In the genomic region with DNA sequence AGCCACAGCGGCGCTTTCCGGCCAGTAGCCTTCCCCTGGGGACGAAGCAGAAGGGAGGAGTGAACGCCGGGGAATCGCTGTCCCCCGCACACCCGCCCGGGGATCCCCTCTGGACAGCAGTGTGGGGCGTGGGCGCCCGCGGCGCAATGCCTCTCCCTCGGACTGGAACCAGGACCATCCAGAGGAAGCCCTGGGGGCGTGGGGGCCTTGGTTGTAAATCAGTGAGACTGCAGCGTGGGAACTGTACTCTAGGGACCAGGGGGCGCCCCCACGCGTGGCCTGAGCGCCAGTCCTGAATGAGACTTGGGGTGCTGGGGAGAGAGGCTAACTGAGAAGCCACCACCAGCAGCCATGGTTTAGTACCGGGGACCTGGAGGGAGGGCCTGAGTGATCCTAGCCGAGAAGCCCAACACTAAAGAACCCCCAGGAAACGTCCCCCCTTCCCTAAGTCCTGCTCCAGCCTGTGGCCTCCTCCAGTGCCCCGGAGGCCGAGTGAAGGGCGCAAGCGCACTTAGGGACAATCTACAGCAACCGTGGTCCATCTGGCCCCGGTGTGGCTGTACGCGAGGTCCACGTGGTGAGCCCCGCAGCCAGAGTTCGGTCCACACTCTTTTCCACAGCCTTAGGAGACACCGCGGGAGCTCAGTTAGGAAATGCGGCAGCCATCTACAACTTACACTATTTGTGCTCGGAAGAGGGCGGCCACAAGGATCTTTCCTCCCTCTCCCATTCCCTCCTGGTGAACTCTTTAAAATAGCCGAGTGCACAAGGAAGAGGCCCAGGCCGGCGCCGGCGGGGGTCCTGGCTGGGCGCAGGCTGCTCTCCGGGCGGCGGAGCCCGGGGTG, we compare ENCODE assay signal across 8 mouse cellular contexts. TPM values are rescaled to one million over a fixed set of nuclear protein-coding genes. Genes with fewer than 3 reads are reported as not detected.
DNase-seq lines count a peak whose midpoint lies in the region; ATAC-seq and TF ChIP-seq lines count a peak whose summit lies in the region.

No protein-coding gene starts in this region.

- intact Hi-C loops in gastrocnemius, postnatal 14 days (cut with DNase I; ENCODE audit: low total_unique reads), result no loop called here

- no peaks in the 10 kb centered on the region for H3K27me3 ChIP-seq in intestine, embryonic 14.5 days (replicated peaks; ENCODE audit: control insufficient read depth, insufficient read depth, low read length)
- peaks cover 4% of the 10 kb centered on the region for H3K27me3 ChIP-seq in liver, embryonic 12.5 days (replicated peaks)
- no peaks in the 10 kb centered on the region for H3K27me3 ChIP-seq in stomach, postnatal 0 days (ENCODE audit: control insufficient read depth, insufficient read depth, low read length)

- no peaks in the 10 kb centered on the region for H3K9me3 ChIP-seq in intestine, embryonic 14.5 days (ENCODE audit: control insufficient read depth, low read length)
- no peaks in the 10 kb centered on the region for H3K9me3 ChIP-seq in liver, embryonic 12.5 days (replicated peaks)
- H3K9me3 ChIP-seq in stomach, postnatal 0 days (ENCODE audit: control insufficient read depth, low read length), result no peaks in the 10 kb centered on the region

- TF ChIP-seq CTCF in layer of hippocampus, adult 2 months (conservative IDR thresholded peaks at IDR 0.05), result 0 out of 2 replicates have a peak, but pooled peaks have one; percentile 12
- peak; percentile 24; the same call in 1 of the 2 replicates for TF ChIP-seq CTCF in stomach, postnatal 0 days (IDR thresholded peaks at IDR 0.05; ENCODE audit: low read depth)

- H3K9ac ChIP-seq in intestine, embryonic 14.5 days (ENCODE audit: low read length), result peak overlapping the region; percentile 100
- peak overlapping the region; percentile 89 for H3K9ac ChIP-seq in liver, embryonic 12.5 days
- H3K9ac ChIP-seq in stomach, postnatal 0 days (ENCODE audit: low read length), result peak overlapping the region; percentile 93

- TF ChIP-seq EP300 in stomach, postnatal 0 days (optimal IDR thresholded peaks at IDR 0.05), result no peak

- under 1% methylated on average over 50 of the region's 51 CpGs for WGBS in intestine, embryonic 14.5 days
- under 1% methylated on average over 51 of the region's 51 CpGs for WGBS in liver, embryonic 12.5 days (ENCODE audit: insufficient replicate concordance)
- WGBS in stomach, postnatal 0 days, result under 1% methylated on average over 51 of the region's 51 CpGs

- peak overlapping the region; percentile 92 for H3K27ac ChIP-seq in layer of hippocampus, adult 2 months
- peak overlapping the region; percentile 98 for H3K27ac ChIP-seq in intestine, embryonic 14.5 days (ENCODE audit: low read depth)
- H3K27ac ChIP-seq in liver, embryonic 12.5 days, result peak overlapping the region; percentile 95
- H3K27ac ChIP-seq in stomach, postnatal 0 days (replicated peaks), result peak overlapping the region; percentile 98

- peaks cover 23% of the 10 kb centered on the region for H3K36me3 ChIP-seq in intestine, embryonic 14.5 days (ENCODE audit: control insufficient read depth, insufficient read depth, low read length)
- peaks cover 15% of the 10 kb centered on the region for H3K36me3 ChIP-seq in liver, embryonic 12.5 days
- H3K36me3 ChIP-seq in stomach, postnatal 0 days (ENCODE audit: control insufficient read depth, insufficient read depth, low read length), result no peaks in the 10 kb centered on the region

- peak overlapping the region; percentile 74 for H3K4me3 ChIP-seq in layer of hippocampus, adult 2 months
- H3K4me3 ChIP-seq in intestine, embryonic 14.5 days (ENCODE audit: low read depth, low read length), result peak overlapping the region; percentile 94
- H3K4me3 ChIP-seq in liver, embryonic 12.5 days, result peak overlapping the region; percentile 83
- H3K4me3 ChIP-seq in stomach, postnatal 0 days (ENCODE audit: low read depth, low read length), result peak overlapping the region; percentile 93

- peak overlapping the region; percentile 91 for H3K4me2 ChIP-seq in intestine, embryonic 14.5 days (ENCODE audit: low read length)
- peak overlapping the region; percentile 97 for H3K4me2 ChIP-seq in liver, embryonic 12.5 days
- H3K4me2 ChIP-seq in stomach, postnatal 0 days (replicated peaks; ENCODE audit: low read depth), result peak overlapping the region; percentile 97

- DNase-seq in layer of hippocampus, adult 2 months (ENCODE audit: low spot score in 2 of 2), result peak; percentile 17 to 21
- DNase-seq in layer of hippocampus, adult 11-12 months (ENCODE audit: low spot score), result no peak
- DNase-seq in cerebellum, postnatal 14 days, result peak; percentile 63 to 66
- DNase-seq in gastrocnemius, postnatal 14 days, result peak; percentile 53
- DNase-seq in intestine, embryonic 14.5 days (ENCODE audit: low spot score), result peak; percentile 82
- DNase-seq in naive thymus-derived CD4-positive, alpha-beta T cell, adult 2 months (ENCODE audit: low read depth), result peak; percentile 43
- DNase-seq in stomach, postnatal 0 days (ENCODE audit: low spot score), result peak; percentile 61

- no peak for ATAC-seq in intestine, embryonic 14.5 days (replicated peaks; ENCODE audit: low FRiP score, low TSS enrichment, low read depth)
- no peak for ATAC-seq in liver, embryonic 12.5 days
- no peak; the same call in 1 of the 2 replicates for ATAC-seq in stomach, postnatal 0 days (ENCODE audit: low FRiP score, low TSS enrichment)

- peaks cover 35% of the 10 kb centered on the region for H3K4me1 ChIP-seq in intestine, embryonic 14.5 days (replicated peaks; ENCODE audit: control insufficient read depth, insufficient read depth, low read length)
- H3K4me1 ChIP-seq in liver, embryonic 12.5 days, result peaks cover 61% of the 10 kb centered on the region
- H3K4me1 ChIP-seq in stomach, postnatal 0 days (replicated peaks; ENCODE audit: control insufficient read depth, insufficient read depth), result peaks cover under 1% of the 10 kb centered on the region; the same call in 1 of the 2 replicates

RNA-seq across cellular contexts. Expression of a gene that starts 9.4 kb away (rescaled TPM):
- total RNA-seq in layer of hippocampus, adult 2 months (2021), result 10 to 100 TPM; 43.9 to 45.4 TPM
- total RNA-seq in gastrocnemius, postnatal 14 days (2021), result 10 to 100 TPM; 10.3 to 15.2 TPM
- polyA plus RNA-seq in intestine, embryonic 14.5 days (2014; fragmentation: Nextera tagmentation; extraction: Ambion mirVana), result 62.8 and 68.0 TPM in 2 replicates
- 7.0 TPM in 2 replicates for polyA plus RNA-seq in liver, embryonic 12.5 days (2016; fragmentation: Nextera tagmentation; extraction: Ambion mirVana)
- polyA plus RNA-seq in stomach, postnatal 0 days (2015; fragmentation: Nextera tagmentation; extraction: Ambion mirVana), result 8.4 and 8.5 TPM in 2 replicates
